Mouse (Mus musculus): ENCODE data around the gene Efcab2. TPM values are rescaled to one million over a fixed set of nuclear protein-coding genes. Genes with fewer than 3 reads are reported as not detected.

Gene Efcab2
- polyA plus RNA-seq, 1 experiment = 0.04 TPM

- Histone ChIP-seq H3K4me1 (ENCODE audit: control insufficient read depth, insufficient read depth, insufficient read length, low read length) (no peaks in the 10 kb centered on the region), H3K4me3 (ENCODE audit: low read depth, low read length) (no peak overlapping the region), H3K36me3 (ENCODE audit: control insufficient read depth, insufficient read depth, low read length) (no peaks in the 10 kb centered on the region), H3K27ac (ENCODE audit: insufficient read depth, low read depth, low read length) (no peak overlapping the region), H3K27me3 (ENCODE audit: control insufficient read depth, insufficient read depth, low read length) (no peaks in the 10 kb centered on the region)
- TF ChIP-seq POLR2A (IDR thresholded peaks at IDR 0.05; ENCODE audit: low read depth, low read length) (no peak), CTCF (IDR thresholded peaks at IDR 0.05; ENCODE audit: extremely low read depth, insufficient read length, insufficient replicate concordance, low read depth, low read length) (peak; percentile 86; the same call in 1 of the 2 replicates)
- WGBS = 23% methylated on average over 3 of the region's 3 CpGs
These were observed 43.3 kb downstream of the Efcab2 start for GRCm38 (mm10) chr1:178449172-178449571.

- no peak for TF ChIP-seq CTCF (IDR thresholded peaks at IDR 0.05; ENCODE audit: extremely low read depth, insufficient read length, insufficient replicate concordance, low read depth, low read length)
- no peak for TF ChIP-seq POLR2A (IDR thresholded peaks at IDR 0.05; ENCODE audit: low read depth, low read length)
- Histone ChIP-seq H3K4me1 (ENCODE audit: control insufficient read depth, insufficient read depth, insufficient read length, low read length) (no peaks in the 10 kb centered on the region), H3K4me3 (ENCODE audit: low read depth, low read length) (no peak overlapping the region), H3K27ac (ENCODE audit: insufficient read depth, low read depth, low read length) (no peak overlapping the region), H3K27me3 (ENCODE audit: control insufficient read depth, insufficient read depth, low read length) (no peaks in the 10 kb centered on the region), H3K36me3 (ENCODE audit: control insufficient read depth, insufficient read depth, low read length) (no peaks in the 10 kb centered on the region)
- WGBS = 81% methylated on average over 2 of the region's 2 CpGs
These were observed 44.0 kb downstream of the Efcab2 start for GRCm38 (mm10) chr1:178449933-178450332.

- WGBS = 94% methylated on average over 3 of the region's 3 CpGs
- H3K36me3 ChIP-seq (ENCODE audit: control insufficient read depth, insufficient read depth, low read length) = no peaks in the 10 kb centered on the region
- no peaks in the 10 kb centered on the region for H3K4me1 ChIP-seq (ENCODE audit: control insufficient read depth, insufficient read depth, insufficient read length, low read length)
- TF ChIP-seq POLR2A (IDR thresholded peaks at IDR 0.05; ENCODE audit: low read depth, low read length) (no peak), CTCF (IDR thresholded peaks at IDR 0.05; ENCODE audit: extremely low read depth, insufficient read length, insufficient replicate concordance, low read depth, low read length) (no peak)
- no peak overlapping the region for H3K4me3 ChIP-seq (ENCODE audit: low read depth, low read length)
- H3K27ac ChIP-seq (ENCODE audit: insufficient read depth, low read depth, low read length) = no peak overlapping the region
- no peaks in the 10 kb centered on the region for H3K27me3 ChIP-seq (ENCODE audit: control insufficient read depth, insufficient read depth, low read length)
These were observed 48.2 kb downstream of the Efcab2 start for GRCm38 (mm10) chr1:178454125-178454524.

GRCm38 (mm10) chr1:178455120-178455519, 49.2 kb downstream of the Efcab2 start:
- H3K27me3 ChIP-seq (ENCODE audit: control insufficient read depth, insufficient read depth, low read length) = no peaks in the 10 kb centered on the region
- TF ChIP-seq POLR2A (IDR thresholded peaks at IDR 0.05; ENCODE audit: low read depth, low read length) (no peak), CTCF (IDR thresholded peaks at IDR 0.05; ENCODE audit: extremely low read depth, insufficient read length, insufficient replicate concordance, low read depth, low read length) (no peak)
- no peak overlapping the region for H3K4me3 ChIP-seq (ENCODE audit: low read depth, low read length)
- H3K36me3 ChIP-seq (ENCODE audit: control insufficient read depth, insufficient read depth, low read length) = no peaks in the 10 kb centered on the region
- H3K27ac ChIP-seq (ENCODE audit: insufficient read depth, low read depth, low read length) = no peak overlapping the region
- H3K4me1 ChIP-seq (ENCODE audit: control insufficient read depth, insufficient read depth, insufficient read length, low read length) = no peaks in the 10 kb centered on the region
- WGBS = 71% methylated on average over 1 of the region's 1 CpGs

GRCm38 (mm10) chr1:178458029-178458428, 52.1 kb downstream of the Efcab2 start:
- 81% methylated on average over 2 of the region's 2 CpGs for WGBS
- no peak overlapping the region for H3K4me3 ChIP-seq (ENCODE audit: low read depth, low read length)
- TF ChIP-seq CTCF (IDR thresholded peaks at IDR 0.05; ENCODE audit: extremely low read depth, insufficient read length, insufficient replicate concordance, low read depth, low read length) (no peak), POLR2A (IDR thresholded peaks at IDR 0.05; ENCODE audit: low read depth, low read length) (no peak)

GRCm38 (mm10) chr1:178463712-178464111, 57.8 kb downstream of the Efcab2 start:
- no peaks in the 10 kb centered on the region for H3K36me3 ChIP-seq (ENCODE audit: control insufficient read depth, insufficient read depth, low read length)
- WGBS = 2% methylated on average over 2 of the region's 2 CpGs
- no peak overlapping the region for H3K4me3 ChIP-seq (ENCODE audit: low read depth, low read length)
- no peak overlapping the region for H3K27ac ChIP-seq (ENCODE audit: insufficient read depth, low read depth, low read length)
- no peaks in the 10 kb centered on the region for H3K27me3 ChIP-seq (ENCODE audit: control insufficient read depth, insufficient read depth, low read length)
- TF ChIP-seq POLR2A (IDR thresholded peaks at IDR 0.05; ENCODE audit: low read depth, low read length) (no peak), CTCF (IDR thresholded peaks at IDR 0.05; ENCODE audit: extremely low read depth, insufficient read length, insufficient replicate concordance, low read depth, low read length) (peak; percentile 94; the same call in 1 of the 2 replicates)
- H3K4me1 ChIP-seq (ENCODE audit: control insufficient read depth, insufficient read depth, insufficient read length, low read length) = no peaks in the 10 kb centered on the region

More at GRCm38 (mm10) chr1:178458029-178458428, 52.1 kb downstream of the Efcab2 start:
- H3K27ac ChIP-seq (ENCODE audit: insufficient read depth, low read depth, low read length) = no peak overlapping the region
- H3K36me3 ChIP-seq (ENCODE audit: control insufficient read depth, insufficient read depth, low read length) = no peaks in the 10 kb centered on the region
- H3K4me1 ChIP-seq (ENCODE audit: control insufficient read depth, insufficient read depth, insufficient read length, low read length) = no peaks in the 10 kb centered on the region
- H3K27me3 ChIP-seq (ENCODE audit: control insufficient read depth, insufficient read depth, low read length) = no peaks in the 10 kb centered on the region

GRCm38 (mm10) chr1:178464140-178464539, 58.3 kb downstream of the Efcab2 start:
- Histone ChIP-seq H3K36me3 (ENCODE audit: control insufficient read depth, insufficient read depth, low read length) (no peaks in the 10 kb centered on the region), H3K27me3 (ENCODE audit: control insufficient read depth, insufficient read depth, low read length) (no peaks in the 10 kb centered on the region), H3K27ac (ENCODE audit: insufficient read depth, low read depth, low read length) (no peak overlapping the region), H3K4me1 (ENCODE audit: control insufficient read depth, insufficient read depth, insufficient read length, low read length) (no peaks in the 10 kb centered on the region), H3K4me3 (ENCODE audit: low read depth, low read length) (no peak overlapping the region)
- WGBS = 49% methylated on average over 4 of the region's 4 CpGs
- TF ChIP-seq CTCF (IDR thresholded peaks at IDR 0.05; ENCODE audit: extremely low read depth, insufficient read length, insufficient replicate concordance, low read depth, low read length) (no peak), POLR2A (IDR thresholded peaks at IDR 0.05; ENCODE audit: low read depth, low read length) (no peak)
